Mouse (Mus musculus) lung, postnatal 0 days (tissue): Measurements from ENCODE around the gene Sapcd1. TPM values are rescaled to one million over a fixed set of nuclear protein-coding genes. Genes with fewer than 3 reads are reported as not detected.

ENCODE experiments used
- ATAC-seq: fragments of 200-750 bp; cut with Nextera tagmentation; 2 replicates; pipeline ENCODE4 v1.8.0; 2017; ENCODE audit warnings: moderate library complexity
- DNase-seq: peaks from one replicate; pipeline ENCODE4 v3.0.0-alpha.2; 2016; ENCODE audit warnings: low spot score
- H3K27ac ChIP-seq: fragments of 300-500 bp; sonication (generic); 2 replicates; pipeline ENCODE4 v1.5.1; 2014; ENCODE audit warnings: antibody characterized with exemption, mild to moderate bottlenecking, low read length, mixed read lengths
- H3K27me3 ChIP-seq: fragments of 300-500 bp; sonication (generic); replicated peaks from 2 replicates; pipeline ENCODE4 v1.6.1; 2014; ENCODE audit warnings: low read length, mixed read lengths; ENCODE audit not compliant: insufficient read depth
- H3K36me3 ChIP-seq: fragments of 300-500 bp; sonication (generic); 2 replicates; pipeline ENCODE4 v1.6.1; 2014; ENCODE audit warnings: low read length, mixed read lengths; ENCODE audit not compliant: insufficient read depth
- H3K4me1 ChIP-seq: fragments of 300-500 bp; sonication (generic); 2 replicates; pipeline ENCODE4 v1.6.1; 2014; ENCODE audit warnings: antibody characterized with exemption, low read depth, low read length, mixed read lengths; ENCODE audit not compliant: insufficient read depth
- H3K4me2 ChIP-seq: fragments of 300-500 bp; sonication (generic); replicated peaks from 2 replicates; pipeline ENCODE4 v1.6.1; 2014; ENCODE audit warnings: low read depth, mild to moderate bottlenecking, low read length, moderate library complexity, mixed read lengths
- H3K4me3 ChIP-seq: fragments of 300-500 bp; sonication (generic); 2 replicates; pipeline ENCODE4 v1.5.1; 2014; ENCODE audit warnings: low read depth, low read length
- H3K9ac ChIP-seq: fragments of 300-500 bp; sonication (generic); replicated peaks from 2 replicates; pipeline ENCODE4 v1.6.1; 2014; ENCODE audit warnings: low read depth, mild to moderate bottlenecking
- H3K9me3 ChIP-seq: fragments of 300-500 bp; sonication (generic); 2 replicates; pipeline ENCODE4 v1.6.1; 2016; ENCODE audit warnings: low read length, mixed read lengths
- CTCF ChIP-seq: IDR thresholded peaks from 2 replicates; pipeline ENCODE4 v1.5.1; 2016; ENCODE audit warnings: antibody characterized with exemption, mild to moderate bottlenecking
- EP300 ChIP-seq: IDR thresholded peaks from 2 replicates; pipeline ENCODE4 v1.6.1; 2016; ENCODE audit warnings: antibody characterized with exemption, mild to moderate bottlenecking, control low read depth
- WGBS: fragments of 180-500 bp; shearing (Covaris S2); extraction: QIAGEN DNeasy Blood & Tissue Kit; methylation state at CpG from one replicate; pipeline ENCODE4 v1.1.7; 2014; 5-methylcytosine and 5-hydroxymethylcytosine counted together
- polyA plus RNA-seq: library from polyadenylated mRNA; unstranded; fragments of >200 nt; fragmentation: Nextera tagmentation; extraction: Ambion mirVana; gene quantifications from 2 replicates; pipeline ENCODE4 v1.2.1, GENCODE M21; 2015

The Sapcd1 gene
- polyA plus RNA-seq, 1 experiment from 2014 or later = 1.7 TPM

DNA sequence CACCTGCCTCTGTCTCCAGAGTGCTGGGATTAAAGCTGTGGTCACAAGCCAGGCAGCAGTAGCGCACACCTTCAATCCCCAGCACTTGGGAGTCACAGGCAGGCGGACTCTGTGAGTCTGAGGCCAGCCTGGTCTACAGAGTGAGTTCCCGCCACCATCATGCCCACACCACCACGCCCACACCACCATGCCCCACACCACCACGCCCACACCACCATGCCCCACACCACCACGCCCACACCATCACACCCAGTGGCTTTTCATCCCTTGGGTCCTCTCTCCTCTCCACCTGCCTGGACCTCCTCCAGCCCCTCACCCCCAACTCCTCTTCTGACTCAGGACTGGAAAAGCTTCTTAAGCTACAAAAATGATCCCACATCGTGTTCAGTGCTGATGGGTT is 4.1 kb upstream of the Sapcd1 start:
- Histone ChIP-seq H3K36me3 (no peaks in the 10 kb centered on the region), H3K4me2 (no peak overlapping the region), H3K9ac (no peak overlapping the region), H3K27me3 (no peaks in the 10 kb centered on the region), H3K9me3 (no peaks in the 10 kb centered on the region), H3K4me1 (no peaks in the 10 kb centered on the region), H3K4me3 (no peak overlapping the region), H3K27ac (no peak overlapping the region)
- ATAC-seq (no peak), DNase-seq (no peak)
- TF ChIP-seq EP300 (no peak), CTCF (no peak)
- 81% methylated on average over 7 of the region's 7 CpGs for WGBS

DNA sequence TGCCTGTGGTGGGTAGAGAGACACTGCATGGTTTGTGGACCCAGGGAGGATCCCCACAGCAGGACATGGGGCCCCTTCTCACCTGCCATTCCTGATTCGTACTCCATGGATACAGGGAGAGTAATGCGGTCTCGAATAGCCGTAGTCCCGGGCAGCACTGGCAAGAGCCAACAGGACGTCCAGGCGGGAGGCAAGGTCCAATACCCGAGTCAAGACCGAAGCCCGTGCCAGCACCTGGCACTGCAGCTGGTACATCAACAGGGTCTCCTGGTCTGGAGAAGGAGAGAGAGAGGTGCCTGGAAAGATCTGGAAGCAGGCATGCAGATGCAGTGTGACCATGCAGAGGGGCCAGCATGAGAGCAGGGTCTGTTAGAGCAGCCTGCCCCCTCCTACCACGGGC is 3.5 kb upstream of the Sapcd1 start:
- no peak for DNase-seq
- 86% methylated on average over 11 of the region's 11 CpGs for WGBS
- ATAC-seq = no peak
- no peak overlapping the region for H3K9ac ChIP-seq
- no peak overlapping the region for H3K27ac ChIP-seq
- no peaks in the 10 kb centered on the region for H3K9me3 ChIP-seq
- no peaks in the 10 kb centered on the region for H3K27me3 ChIP-seq
- TF ChIP-seq EP300 (no peak), CTCF (no peak)
- no peak overlapping the region for H3K4me2 ChIP-seq
- no peak overlapping the region for H3K4me3 ChIP-seq
- no peaks in the 10 kb centered on the region for H3K36me3 ChIP-seq
- no peaks in the 10 kb centered on the region for H3K4me1 ChIP-seq

DNA sequence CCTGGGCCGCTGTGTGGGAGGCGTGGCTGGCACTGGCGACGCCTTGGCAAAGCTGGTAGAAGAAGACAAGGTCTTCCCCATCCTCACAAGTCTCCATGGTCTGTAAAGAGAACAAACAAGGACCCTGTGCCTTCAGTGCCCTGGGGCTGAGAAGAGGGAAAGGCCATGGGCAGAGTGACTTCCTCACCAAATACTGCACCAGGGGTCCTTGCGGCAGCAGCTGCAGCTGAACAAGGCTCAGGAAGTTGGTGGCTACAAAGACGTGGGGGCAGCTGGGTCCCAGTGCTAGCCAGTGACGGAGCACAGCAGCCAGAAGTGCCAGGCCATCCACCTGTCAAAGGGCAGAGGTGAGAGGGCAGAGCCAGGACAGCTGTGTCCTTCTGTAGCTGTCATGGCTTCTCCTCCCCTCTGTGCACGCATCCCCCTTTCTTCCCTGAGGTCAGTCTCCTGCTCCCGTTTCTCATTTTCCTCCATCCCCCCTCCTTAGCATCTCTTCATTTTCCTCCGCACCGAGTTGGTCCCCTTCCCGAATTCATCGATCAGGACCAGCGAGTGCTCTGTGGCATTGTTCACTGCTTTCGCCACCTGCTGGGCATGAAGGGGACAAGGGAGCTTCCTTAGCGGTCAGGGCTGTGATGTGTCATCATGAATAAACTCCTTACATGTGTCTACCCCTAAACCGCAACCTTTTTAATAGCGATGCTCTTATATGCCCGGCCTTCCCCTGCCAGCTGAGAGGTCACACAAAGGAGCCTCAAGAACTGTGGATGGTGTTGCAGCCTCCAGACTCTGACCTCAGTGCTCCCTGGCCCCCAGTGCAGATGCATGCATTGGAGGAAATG is 2.1 kb upstream of the Sapcd1 start:
- no peaks in the 10 kb centered on the region for H3K36me3 ChIP-seq
- WGBS = 33% methylated on average over 19 of the region's 19 CpGs
- no peak; the same call in 1 of the 2 replicates for ATAC-seq
- no peaks in the 10 kb centered on the region for H3K4me1 ChIP-seq
- TF ChIP-seq EP300 = no peak
- peak; percentile 74 for TF ChIP-seq CTCF
- no peak overlapping the region for H3K9ac ChIP-seq
- no peak overlapping the region for H3K4me2 ChIP-seq
- peak; percentile 36 for DNase-seq
- H3K9me3 ChIP-seq = no peaks in the 10 kb centered on the region
- H3K27ac ChIP-seq = no peak overlapping the region
- no peak overlapping the region for H3K4me3 ChIP-seq
- no peaks in the 10 kb centered on the region for H3K27me3 ChIP-seq

DNA sequence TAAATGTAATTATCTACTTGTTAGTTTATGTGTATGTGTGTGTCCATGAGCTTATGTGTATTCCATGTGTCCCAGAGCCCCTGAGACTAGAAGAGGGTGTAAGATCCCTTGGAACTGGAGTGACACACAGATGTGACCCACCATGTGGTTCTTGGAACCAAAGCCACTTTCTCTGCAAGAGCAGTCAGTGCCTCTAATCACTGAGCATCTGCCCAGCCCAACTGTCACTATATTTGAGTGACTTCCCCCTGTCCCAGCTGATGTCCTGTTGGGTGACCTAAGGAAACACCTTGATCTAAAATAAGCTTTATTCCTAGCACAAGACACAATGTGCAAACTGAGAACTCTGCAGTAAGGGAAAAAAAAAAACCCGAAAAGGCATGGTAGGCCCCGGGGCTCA is 499 bp upstream of the Sapcd1 start:
- Histone ChIP-seq H3K27ac (no peak overlapping the region), H3K9ac (no peak overlapping the region), H3K9me3 (no peaks in the 10 kb centered on the region), H3K4me3 (no peak overlapping the region), H3K36me3 (no peaks in the 10 kb centered on the region), H3K4me1 (peaks cover 3% of the 10 kb centered on the region; the same call in 1 of the 2 replicates), H3K4me2 (no peak overlapping the region), H3K27me3 (no peaks in the 10 kb centered on the region)
- WGBS = 52% methylated on average over 2 of the region's 2 CpGs
- no peak for ATAC-seq
- TF ChIP-seq CTCF (no peak), EP300 (no peak)
- no peak for DNase-seq

DNA sequence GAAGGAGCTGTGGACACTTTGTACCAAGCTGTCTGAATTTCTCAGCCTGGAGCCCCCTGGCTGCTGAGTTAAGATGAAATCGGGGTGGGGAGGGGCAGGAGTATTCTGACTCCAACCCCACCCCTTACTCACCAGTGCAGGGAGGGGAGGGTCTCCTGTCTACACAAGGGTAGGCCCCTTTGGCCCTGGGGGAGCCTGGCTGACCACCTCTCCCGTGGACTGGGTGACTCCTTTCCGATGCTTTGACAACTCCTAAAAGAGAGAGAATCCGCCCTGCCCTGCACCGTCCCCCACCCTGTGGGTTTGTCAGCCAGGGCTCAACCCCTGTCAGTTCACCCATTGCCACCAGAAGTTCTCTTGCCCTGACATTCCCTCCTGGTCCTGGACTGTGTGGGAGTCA is 1.6 kb downstream of the Sapcd1 start:
- no peak overlapping the region for H3K27ac ChIP-seq

DNA sequence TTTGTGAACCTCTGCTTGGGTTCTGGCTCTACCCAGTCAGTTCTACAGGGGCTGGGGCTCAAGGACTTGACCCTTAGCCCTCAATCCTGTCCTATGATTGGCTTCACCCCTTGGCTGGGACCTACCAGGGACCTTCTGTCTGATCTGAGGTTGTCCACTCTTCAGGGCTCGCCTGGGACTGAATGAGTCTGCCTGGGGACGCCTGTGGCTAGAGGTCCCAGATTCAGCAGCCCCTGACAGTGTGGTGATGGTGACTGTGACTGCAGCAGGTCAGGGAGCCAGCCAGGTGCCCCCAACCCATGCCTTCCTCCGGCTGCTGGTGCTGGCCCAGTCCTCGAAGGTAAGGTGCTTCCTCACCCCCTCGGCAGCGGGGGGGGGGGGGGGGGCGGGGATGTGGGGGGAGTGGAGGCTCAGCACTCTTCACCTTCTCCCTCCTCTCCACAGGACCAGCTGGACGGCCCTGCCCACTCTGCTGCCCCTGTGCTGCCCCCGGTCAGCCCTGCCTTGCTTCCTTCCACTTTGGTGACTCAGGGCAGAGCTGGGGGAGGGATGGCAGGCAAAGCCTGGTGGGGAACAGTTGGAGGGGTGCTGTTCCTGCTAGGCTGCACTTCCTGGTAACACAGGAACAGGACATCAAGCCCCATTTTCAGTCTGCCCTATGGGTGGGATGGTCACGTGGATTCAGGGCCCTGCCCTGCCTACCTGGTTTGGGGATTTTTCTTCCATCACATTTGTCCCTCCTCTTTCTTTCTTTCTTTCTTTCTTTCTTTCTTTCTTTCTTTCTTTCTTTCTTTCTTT is 2.9 kb downstream of the Sapcd1 start:
- ATAC-seq = peak; percentile 20; the same call in 1 of the 2 replicates
- TF ChIP-seq CTCF = no peak
- 0 out of 2 replicates have a peak, but pooled peaks have one; percentile 11 for TF ChIP-seq EP300
- WGBS = 65% methylated on average over 5 of the region's 10 CpGs
- H3K9ac ChIP-seq = no peak overlapping the region
- H3K4me3 ChIP-seq = no peak overlapping the region
- H3K27me3 ChIP-seq = no peaks in the 10 kb centered on the region
- H3K4me1 ChIP-seq = peaks cover 3% of the 10 kb centered on the region; the same call in 1 of the 2 replicates
- no peak overlapping the region for H3K27ac ChIP-seq
- H3K4me2 ChIP-seq = no peak overlapping the region
- H3K36me3 ChIP-seq = no peaks in the 10 kb centered on the region
- DNase-seq = peak; percentile 42
- H3K9me3 ChIP-seq = no peaks in the 10 kb centered on the region

More for the DNA sequence above, 1.6 kb downstream of the Sapcd1 start:
- H3K4me3 ChIP-seq = no peak overlapping the region
- no peaks in the 10 kb centered on the region for H3K36me3 ChIP-seq
- H3K9ac ChIP-seq = no peak overlapping the region
- H3K4me2 ChIP-seq = no peak overlapping the region
- DNase-seq (no peak), ATAC-seq (no peak)
- no peak for TF ChIP-seq CTCF
- peaks cover 3% of the 10 kb centered on the region; the same call in 1 of the 2 replicates for H3K4me1 ChIP-seq
- no peaks in the 10 kb centered on the region for H3K9me3 ChIP-seq
- WGBS = 71% methylated on average over 4 of the region's 5 CpGs
- no peaks in the 10 kb centered on the region for H3K27me3 ChIP-seq
